ENCODE assay signal across 17 mouse cellular contexts in the genomic region with DNA sequence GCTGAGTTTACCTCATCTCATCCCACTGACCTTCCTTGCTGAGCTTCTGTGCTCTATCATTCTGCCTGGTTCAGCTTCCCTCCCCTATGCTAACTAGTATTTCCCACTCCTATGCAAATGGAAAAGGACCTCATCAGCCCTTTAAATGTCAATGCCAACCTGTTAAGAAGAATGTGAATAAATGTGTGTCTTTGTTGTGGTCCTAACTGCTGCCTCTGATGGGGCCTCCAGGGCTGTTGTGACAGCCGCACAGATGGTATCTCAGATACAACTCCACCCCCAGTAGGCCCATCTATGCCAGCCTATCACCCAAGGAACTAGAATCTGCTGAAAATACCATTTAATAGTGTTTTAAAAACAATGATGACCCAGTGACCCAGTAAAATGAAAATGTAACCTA.
"Had no signal": no experiment of that assay in that cellular context is flagged by ENCODE, and none has a peak within 500 bp of the region (broad histone marks: within the 10 kb centered on the region; RNA-seq: fewer than 3 reads in every experiment).

No protein-coding gene starts in this region.

- DNase-seq: lung, adult 2 months; lung, postnatal 14 days; lung, postnatal 36 days; right cerebral cortex, postnatal 14 days; thymus, adult 2 months; thymus, postnatal 25 days; thymus, postnatal 4 days had no signal

- H3K36me3 ChIP-seq: lung, embryonic 15.5 days; midbrain, embryonic 13.5 days; midbrain, embryonic 15.5 days; neural tube, embryonic 12.5 days; stomach, embryonic 15.5 days had no signal

- ATAC-seq: lung, postnatal 0 days; midbrain, embryonic 13.5 days; midbrain, embryonic 15.5 days had no signal

- H3K27ac ChIP-seq: lung, embryonic 15.5 days; macrophage; midbrain, embryonic 13.5 days; midbrain, embryonic 15.5 days; neural tube, embryonic 12.5 days; stomach, embryonic 15.5 days; stomach, postnatal 0 days had no signal

- H3K4me2 ChIP-seq: lung, embryonic 15.5 days; midbrain, embryonic 11.5 days; midbrain, embryonic 13.5 days; midbrain, embryonic 15.5 days; neural tube, embryonic 12.5 days; stomach, embryonic 15.5 days had no signal

- H3K9me3 ChIP-seq: lung, embryonic 15.5 days; midbrain, embryonic 13.5 days; midbrain, embryonic 15.5 days; neural tube, embryonic 12.5 days; stomach, embryonic 15.5 days had no signal

- H3K4me1 ChIP-seq: lung, embryonic 15.5 days; megakaryocyte, embryonic 14.5 days; midbrain, embryonic 13.5 days; midbrain, embryonic 15.5 days; neural tube, embryonic 12.5 days; stomach, embryonic 15.5 days had no signal

- H3K9ac ChIP-seq: lung, embryonic 15.5 days; midbrain, embryonic 13.5 days; midbrain, embryonic 15.5 days; neural tube, embryonic 12.5 days; stomach, embryonic 15.5 days had no signal

- H3K4me3 ChIP-seq: lung, embryonic 15.5 days; megakaryocyte, embryonic 14.5 days; midbrain, embryonic 13.5 days; midbrain, embryonic 15.5 days; neural tube, embryonic 12.5 days; stomach, embryonic 15.5 days had no signal

- H3K27me3 ChIP-seq: lung, embryonic 15.5 days; megakaryocyte, embryonic 14.5 days; midbrain, embryonic 13.5 days; midbrain, embryonic 15.5 days; neural tube, embryonic 12.5 days; stomach, embryonic 15.5 days had no signal
